Mouse (Mus musculus): ENCODE measurements around the gene Slc39a12.

Slc39a12 gene

GRCm38 (mm10) chr2:14454946-14455631, 67.0 kb downstream of the Slc39a12 start:
- Histone ChIP-seq H3K27me3 (ENCODE audit: insufficient read depth, low read length) (no peaks in the 10 kb centered on the region), H3K9me3 (ENCODE audit: low read length) (no peaks in the 10 kb centered on the region), H3K36me3 (ENCODE audit: insufficient read depth, low read length) (no peaks in the 10 kb centered on the region), H3K4me1 (replicated peaks; ENCODE audit: low read depth, low read length) (no peaks in the 10 kb centered on the region), H3K4me3 (replicated peaks; ENCODE audit: low read length) (no peak overlapping the region)
- TF ChIP-seq CTCF (conservative IDR thresholded peaks at IDR 0.05; ENCODE audit: low read length) (no peak), NANOG (IDR thresholded peaks at IDR 0.05; ENCODE audit: borderline replicate concordance, low read length) (no peak), POU5F1 (IDR thresholded peaks at IDR 0.05; ENCODE audit: borderline replicate concordance, low read length) (no peak)

- TF ChIP-seq NANOG (IDR thresholded peaks at IDR 0.05; ENCODE audit: borderline replicate concordance, low read length) (no peak), POU5F1 (IDR thresholded peaks at IDR 0.05; ENCODE audit: borderline replicate concordance, low read length) (no peak), CTCF (conservative IDR thresholded peaks at IDR 0.05; ENCODE audit: low read length) (no peak)
- Histone ChIP-seq H3K27me3 (ENCODE audit: insufficient read depth, low read length) (no peaks in the 10 kb centered on the region), H3K4me1 (replicated peaks; ENCODE audit: low read depth, low read length) (no peaks in the 10 kb centered on the region), H3K9me3 (ENCODE audit: low read length) (no peaks in the 10 kb centered on the region), H3K4me3 (replicated peaks; ENCODE audit: low read length) (no peak overlapping the region), H3K36me3 (ENCODE audit: insufficient read depth, low read length) (no peaks in the 10 kb centered on the region)
Measured at GRCm38 (mm10) chr2:14464438-14464837, 76.3 kb downstream of the Slc39a12 start.

GRCm38 (mm10) chr2:14494132-14494531, 106.0 kb downstream of the Slc39a12 start:
- Histone ChIP-seq H3K9me3 (ENCODE audit: low read length) (no peaks in the 10 kb centered on the region), H3K4me3 (replicated peaks; ENCODE audit: low read length) (no peak overlapping the region), H3K27me3 (ENCODE audit: insufficient read depth, low read length) (no peaks in the 10 kb centered on the region), H3K36me3 (ENCODE audit: insufficient read depth, low read length) (no peaks in the 10 kb centered on the region), H3K4me1 (replicated peaks; ENCODE audit: low read depth, low read length) (no peaks in the 10 kb centered on the region)
- TF ChIP-seq NANOG (IDR thresholded peaks at IDR 0.05; ENCODE audit: borderline replicate concordance, low read length) (no peak), POU5F1 (IDR thresholded peaks at IDR 0.05; ENCODE audit: borderline replicate concordance, low read length) (no peak), CTCF (conservative IDR thresholded peaks at IDR 0.05; ENCODE audit: low read length) (no peak)

- Histone ChIP-seq H3K36me3 (ENCODE audit: insufficient read depth, low read length) (no peaks in the 10 kb centered on the region), H3K4me1 (replicated peaks; ENCODE audit: low read depth, low read length) (no peaks in the 10 kb centered on the region), H3K9me3 (ENCODE audit: low read length) (no peaks in the 10 kb centered on the region), H3K4me3 (replicated peaks; ENCODE audit: low read length) (no peak overlapping the region), H3K27me3 (ENCODE audit: insufficient read depth, low read length) (no peaks in the 10 kb centered on the region)
- TF ChIP-seq NANOG (IDR thresholded peaks at IDR 0.05; ENCODE audit: borderline replicate concordance, low read length) (no peak), POU5F1 (IDR thresholded peaks at IDR 0.05; ENCODE audit: borderline replicate concordance, low read length) (no peak), CTCF (conservative IDR thresholded peaks at IDR 0.05; ENCODE audit: low read length) (no peak)
Measured at GRCm38 (mm10) chr2:14496150-14496549, 108.0 kb downstream of the Slc39a12 start.

GRCm38 (mm10) chr2:14502482-14502881, 114.4 kb downstream of the Slc39a12 start:
- TF ChIP-seq CTCF (conservative IDR thresholded peaks at IDR 0.05; ENCODE audit: low read length) (no peak), POU5F1 (IDR thresholded peaks at IDR 0.05; ENCODE audit: borderline replicate concordance, low read length) (no peak), NANOG (IDR thresholded peaks at IDR 0.05; ENCODE audit: borderline replicate concordance, low read length) (no peak)
- H3K36me3 ChIP-seq (ENCODE audit: insufficient read depth, low read length): no peaks in the 10 kb centered on the region
- H3K9me3 ChIP-seq (ENCODE audit: low read length): no peaks in the 10 kb centered on the region
- no peaks in the 10 kb centered on the region for H3K27me3 ChIP-seq (ENCODE audit: insufficient read depth, low read length)
- H3K4me3 ChIP-seq (replicated peaks; ENCODE audit: low read length): no peak overlapping the region
- no peaks in the 10 kb centered on the region for H3K4me1 ChIP-seq (replicated peaks; ENCODE audit: low read depth, low read length)

- Histone ChIP-seq H3K9me3 (ENCODE audit: low read length) (no peaks in the 10 kb centered on the region), H3K4me3 (replicated peaks; ENCODE audit: low read length) (no peak overlapping the region), H3K27me3 (ENCODE audit: insufficient read depth, low read length) (no peaks in the 10 kb centered on the region), H3K36me3 (ENCODE audit: insufficient read depth, low read length) (no peaks in the 10 kb centered on the region), H3K4me1 (replicated peaks; ENCODE audit: low read depth, low read length) (peaks cover 3% of the 10 kb centered on the region; the same call in 1 of the 2 replicates)
- TF ChIP-seq NANOG (IDR thresholded peaks at IDR 0.05; ENCODE audit: borderline replicate concordance, low read length) (peak; percentile 84), CTCF (conservative IDR thresholded peaks at IDR 0.05; ENCODE audit: low read length) (no peak), POU5F1 (IDR thresholded peaks at IDR 0.05; ENCODE audit: borderline replicate concordance, low read length) (no peak)
Measured at GRCm38 (mm10) chr2:14518237-14518636, 130.1 kb downstream of the Slc39a12 start.

- H3K4me3 ChIP-seq (replicated peaks; ENCODE audit: low read length): no peak overlapping the region
- no peaks in the 10 kb centered on the region for H3K27me3 ChIP-seq (ENCODE audit: insufficient read depth, low read length)
- H3K9me3 ChIP-seq (ENCODE audit: low read length): peaks cover 16% of the 10 kb centered on the region
- no peaks in the 10 kb centered on the region for H3K4me1 ChIP-seq (replicated peaks; ENCODE audit: low read depth, low read length)
- TF ChIP-seq CTCF (conservative IDR thresholded peaks at IDR 0.05; ENCODE audit: low read length) (no peak), POU5F1 (IDR thresholded peaks at IDR 0.05; ENCODE audit: borderline replicate concordance, low read length) (no peak), NANOG (IDR thresholded peaks at IDR 0.05; ENCODE audit: borderline replicate concordance, low read length) (no peak)
- H3K36me3 ChIP-seq (ENCODE audit: insufficient read depth, low read length): no peaks in the 10 kb centered on the region
Measured at GRCm38 (mm10) chr2:14534325-14535077, 146.4 kb downstream of the Slc39a12 start.

- peaks cover 16% of the 10 kb centered on the region for H3K9me3 ChIP-seq (ENCODE audit: low read length)
- H3K27me3 ChIP-seq (ENCODE audit: insufficient read depth, low read length): no peaks in the 10 kb centered on the region
- no peaks in the 10 kb centered on the region for H3K36me3 ChIP-seq (ENCODE audit: insufficient read depth, low read length)
- no peak for TF ChIP-seq POU5F1 (IDR thresholded peaks at IDR 0.05; ENCODE audit: borderline replicate concordance, low read length)
- H3K4me1 ChIP-seq (replicated peaks; ENCODE audit: low read depth, low read length): no peaks in the 10 kb centered on the region
- H3K4me3 ChIP-seq (replicated peaks; ENCODE audit: low read length): no peak overlapping the region
Measured at GRCm38 (mm10) chr2:14535246-14535671, 147.1 kb downstream of the Slc39a12 start.

All from E14TG2a.4 (cell line).